Mouse (Mus musculus) kidney, embryonic 14.5 days (tissue): ENCODE data around the gene Ttc12. TPM values are rescaled to one million over a fixed set of nuclear protein-coding genes. Genes with fewer than 3 reads are reported as not detected.

ENCODE experiments used
- ATAC-seq: fragments of 200-750 bp; cut with Nextera tagmentation; 2 replicates; pipeline ENCODE4 v1.8.0; 2017; ENCODE audit warnings: moderate number of reproducible peaks, mild to moderate bottlenecking, moderate TSS enrichment, moderate library complexity; ENCODE audit not compliant: low FRiP score, low TSS enrichment
- H3K27ac ChIP-seq: fragments of 300-500 bp; sonication (generic); 2 replicates; pipeline ENCODE4 v1.5.1; 2014; ENCODE audit warnings: low read depth, mild to moderate bottlenecking, low read length, moderate library complexity, mixed read lengths
- H3K27me3 ChIP-seq: fragments of 300-500 bp; sonication (generic); 2 replicates; pipeline ENCODE4 v1.6.1; 2014; ENCODE audit warnings: mild to moderate bottlenecking, low read length; ENCODE audit not compliant: control insufficient read depth, insufficient read depth
- H3K36me3 ChIP-seq: fragments of 300-500 bp; sonication (generic); 2 replicates; pipeline ENCODE4 v1.6.1; 2014; ENCODE audit warnings: low read length, mixed read lengths; ENCODE audit not compliant: control insufficient read depth, insufficient read depth
- H3K4me1 ChIP-seq: fragments of 300-500 bp; sonication (generic); 2 replicates; pipeline ENCODE4 v1.6.1; 2014; ENCODE audit warnings: low read length, mixed read lengths; ENCODE audit not compliant: control insufficient read depth, insufficient read depth
- H3K4me2 ChIP-seq: fragments of 300-500 bp; sonication (generic); replicated peaks from 2 replicates; pipeline ENCODE4 v1.6.1; 2014; ENCODE audit warnings: low read depth, mild to moderate bottlenecking, low read length
- H3K4me3 ChIP-seq: fragments of 300-500 bp; sonication (generic); 2 replicates; pipeline ENCODE4 v1.5.1; 2014; ENCODE audit warnings: mild to moderate bottlenecking, low read length
- H3K9ac ChIP-seq: fragments of 300-500 bp; sonication (generic); 2 replicates; pipeline ENCODE4 v1.6.1; 2014; ENCODE audit warnings: low read depth, mild to moderate bottlenecking, low read length, moderate library complexity
- H3K9me3 ChIP-seq: fragments of 300-500 bp; sonication (generic); 2 replicates; pipeline ENCODE4 v1.6.1; 2016; ENCODE audit warnings: low read length; ENCODE audit not compliant: control insufficient read depth
- WGBS: fragments of 180-500 bp; shearing (Covaris S2); extraction: QIAGEN DNeasy Blood & Tissue Kit; methylation state at CpG from one replicate; pipeline ENCODE4 v1.1.7; 2014; 5-methylcytosine and 5-hydroxymethylcytosine counted together
- polyA plus RNA-seq: library from polyadenylated mRNA; unstranded; fragments of >200 nt; fragmentation: Nextera tagmentation; extraction: Ambion mirVana; gene quantifications from 2 replicates; pipeline ENCODE4 v1.2.1, GENCODE M21; 2014

Gene Ttc12
- polyA plus RNA-seq, 1 experiment from 2014 or later, result 2.6 TPM

GRCm38 (mm10) chr9:49486805-49487656 lies 1.0 kb upstream of the Ttc12 start:
- no peak overlapping the region for H3K9ac ChIP-seq
- no peak overlapping the region for H3K27ac ChIP-seq
- H3K4me1 ChIP-seq, result 0 out of 2 replicates have a peak, but pooled peaks cover 4% of the 10 kb centered on the region
- no peak overlapping the region for H3K4me3 ChIP-seq
- ATAC-seq, result no peak
- H3K36me3 ChIP-seq, result no peaks in the 10 kb centered on the region
- 75% methylated on average over 9 of the region's 9 CpGs for WGBS
- no peaks in the 10 kb centered on the region for H3K9me3 ChIP-seq
- no peak overlapping the region for H3K4me2 ChIP-seq
- no peaks in the 10 kb centered on the region for H3K27me3 ChIP-seq

- WGBS, result 4% methylated on average over 21 of the region's 21 CpGs
- ATAC-seq, result peak; percentile 39; the same call in 1 of the 2 replicates
- no peak overlapping the region for H3K27ac ChIP-seq
Observed at GRCm38 (mm10) chr9:49485250-49485891, 654 bp downstream of the Ttc12 start.

GRCm38 (mm10) chr9:49483316-49483715 lies 2.7 kb downstream of the Ttc12 start:
- H3K4me2 ChIP-seq, result no peak overlapping the region
- H3K36me3 ChIP-seq, result no peaks in the 10 kb centered on the region
- 33% methylated on average over 10 of the region's 10 CpGs for WGBS
- H3K9ac ChIP-seq, result no peak overlapping the region
- no peak overlapping the region for H3K27ac ChIP-seq
- no peak for ATAC-seq
- H3K4me1 ChIP-seq, result 0 out of 2 replicates have a peak, but pooled peaks cover 4% of the 10 kb centered on the region
- no peaks in the 10 kb centered on the region for H3K9me3 ChIP-seq
- H3K4me3 ChIP-seq, result no peak overlapping the region
- no peaks in the 10 kb centered on the region for H3K27me3 ChIP-seq

More at GRCm38 (mm10) chr9:49485250-49485891, 654 bp downstream of the Ttc12 start:
- H3K9ac ChIP-seq, result peak overlapping the region; percentile 53; the same call in 1 of the 2 replicates
- no peaks in the 10 kb centered on the region for H3K36me3 ChIP-seq
- no peaks in the 10 kb centered on the region for H3K9me3 ChIP-seq
- H3K4me1 ChIP-seq, result 0 out of 2 replicates have a peak, but pooled peaks cover 4% of the 10 kb centered on the region
- no peaks in the 10 kb centered on the region for H3K27me3 ChIP-seq
- H3K4me2 ChIP-seq, result peak overlapping the region; percentile 85
- peak overlapping the region; percentile 52 for H3K4me3 ChIP-seq

- Histone ChIP-seq H3K27ac (no peak overlapping the region), H3K9me3 (no peaks in the 10 kb centered on the region; the same call in 1 of the 2 replicates), H3K36me3 (no peaks in the 10 kb centered on the region), H3K9ac (no peak overlapping the region), H3K4me2 (no peak overlapping the region), H3K27me3 (no peaks in the 10 kb centered on the region), H3K4me3 (no peak overlapping the region), H3K4me1 (no peaks in the 10 kb centered on the region)
- no peak for ATAC-seq
- 70% methylated on average over 11 of the region's 11 CpGs for WGBS
Observed at GRCm38 (mm10) chr9:49472126-49472525, 13.9 kb downstream of the Ttc12 start.

GRCm38 (mm10) chr9:49470946-49471345 lies 15.1 kb downstream of the Ttc12 start:
- Histone ChIP-seq H3K9me3 (no peaks in the 10 kb centered on the region), H3K27ac (no peak overlapping the region), H3K27me3 (no peaks in the 10 kb centered on the region), H3K4me2 (no peak overlapping the region), H3K36me3 (no peaks in the 10 kb centered on the region), H3K9ac (no peak overlapping the region), H3K4me3 (no peak overlapping the region), H3K4me1 (no peaks in the 10 kb centered on the region)
- no peak for ATAC-seq
- WGBS, result 97% methylated on average over 6 of the region's 6 CpGs

- no peaks in the 10 kb centered on the region for H3K4me1 ChIP-seq
- no peak overlapping the region for H3K27ac ChIP-seq
- H3K27me3 ChIP-seq, result no peaks in the 10 kb centered on the region
- no peaks in the 10 kb centered on the region for H3K9me3 ChIP-seq
- no peak overlapping the region for H3K4me3 ChIP-seq
- 91% methylated on average over 19 of the region's 19 CpGs for WGBS
- H3K9ac ChIP-seq, result no peak overlapping the region
- no peaks in the 10 kb centered on the region for H3K36me3 ChIP-seq
- H3K4me2 ChIP-seq, result no peak overlapping the region
- no peak for ATAC-seq
Observed at GRCm38 (mm10) chr9:49470006-49470405, 16.0 kb downstream of the Ttc12 start.

- H3K4me1 ChIP-seq, result no peaks in the 10 kb centered on the region
- H3K27ac ChIP-seq, result no peak overlapping the region
- H3K9ac ChIP-seq, result no peak overlapping the region
- no peak overlapping the region for H3K4me2 ChIP-seq
- H3K4me3 ChIP-seq, result no peak overlapping the region
- H3K36me3 ChIP-seq, result no peaks in the 10 kb centered on the region
- H3K9me3 ChIP-seq, result no peaks in the 10 kb centered on the region
- 90% methylated on average over 3 of the region's 3 CpGs for WGBS
- no peak for ATAC-seq
- no peaks in the 10 kb centered on the region for H3K27me3 ChIP-seq
Observed at GRCm38 (mm10) chr9:49456136-49456535, 29.9 kb downstream of the Ttc12 start.

- Histone ChIP-seq H3K9me3 (no peaks in the 10 kb centered on the region), H3K9ac (no peak overlapping the region), H3K27me3 (no peaks in the 10 kb centered on the region), H3K4me2 (no peak overlapping the region), H3K36me3 (no peaks in the 10 kb centered on the region), H3K27ac (no peak overlapping the region), H3K4me3 (no peak overlapping the region), H3K4me1 (no peaks in the 10 kb centered on the region)
- 97% methylated on average over 1 of the region's 1 CpGs for WGBS
- no peak for ATAC-seq
Observed at GRCm38 (mm10) chr9:49452396-49452795, 33.6 kb downstream of the Ttc12 start.

- WGBS, result 72% methylated on average over 3 of the region's 3 CpGs
- Histone ChIP-seq H3K27me3 (no peaks in the 10 kb centered on the region), H3K9ac (no peak overlapping the region), H3K4me2 (no peak overlapping the region), H3K9me3 (no peaks in the 10 kb centered on the region), H3K4me1 (no peaks in the 10 kb centered on the region), H3K4me3 (no peak overlapping the region), H3K27ac (no peak overlapping the region), H3K36me3 (no peaks in the 10 kb centered on the region)
- no peak for ATAC-seq
Observed at GRCm38 (mm10) chr9:49450491-49450890, 35.5 kb downstream of the Ttc12 start.
